Mouse (Mus musculus): Measurements from ENCODE around the gene Atp13a2. TPM values are rescaled to one million over a fixed set of nuclear protein-coding genes. Genes with fewer than 3 reads are reported as not detected.
A peak's percentile ranks its signal among the peaks of the same experiment; 100 is the strongest.

Atp13a2 gene
- polyA plus RNA-seq, 1 experiment from 2014 or later: 45.3 TPM

DNA sequence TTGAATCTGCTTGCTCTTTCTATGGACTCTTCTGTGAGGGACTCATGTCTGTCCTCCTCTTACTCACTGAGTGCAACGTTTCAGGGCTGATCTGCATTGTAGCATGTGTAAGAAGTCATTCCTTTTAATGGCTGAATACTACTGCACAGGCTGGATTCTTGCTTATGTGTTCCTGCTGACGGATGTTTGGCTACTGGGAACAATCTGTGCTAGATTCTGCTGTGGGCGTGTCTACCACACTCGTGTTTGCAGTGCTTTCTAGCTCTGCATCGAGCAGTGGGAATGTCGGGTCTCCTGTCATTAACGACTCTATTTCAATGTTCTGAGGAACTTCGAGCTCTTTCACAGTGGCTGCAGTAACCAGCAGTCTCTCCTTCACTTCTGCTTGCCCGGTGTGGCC is 37.4 kb downstream of the Atp13a2 start:
- WGBS: 68% methylated on average over 9 of the region's 9 CpGs
- Histone ChIP-seq H3K27me3 (no peaks in the 10 kb centered on the region), H3K4me2 (no peak overlapping the region), H3K9me3 (replicated peaks) (no peaks in the 10 kb centered on the region), H3K4me3 (replicated peaks) (no peak overlapping the region), H3K27ac (0 out of 2 replicates have a peak overlapping the region, but pooled peaks have one; percentile 20), H3K9ac (no peak overlapping the region), H3K36me3 (peaks cover 78% of the 10 kb centered on the region), H3K4me1 (peaks cover 33% of the 10 kb centered on the region)
- ATAC-seq (replicated peaks; ENCODE audit: low FRiP score): no peak

DNA sequence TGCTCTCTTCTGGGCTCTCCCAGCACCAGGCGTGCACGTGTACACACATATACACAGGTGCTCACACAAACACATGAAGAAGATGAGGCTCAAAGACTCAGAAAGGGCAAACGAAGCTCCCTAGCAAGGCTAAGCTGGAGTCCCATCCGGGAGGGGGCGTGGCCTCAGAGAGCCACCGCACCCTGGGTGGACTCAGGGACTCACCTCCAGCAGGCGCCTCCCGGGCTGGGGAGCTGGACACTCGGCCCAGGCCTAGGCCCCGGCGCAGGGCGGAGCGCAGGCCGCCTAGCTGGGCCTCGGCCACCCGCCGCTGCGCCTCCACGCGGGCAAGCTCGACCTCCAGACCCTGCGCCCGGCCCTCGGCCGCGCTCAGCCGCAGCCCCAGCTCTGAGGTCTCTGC is 38.3 kb downstream of the Atp13a2 start:
- H3K4me1 ChIP-seq: peaks cover 28% of the 10 kb centered on the region
- H3K9me3 ChIP-seq (replicated peaks): no peaks in the 10 kb centered on the region
- H3K9ac ChIP-seq: no peak overlapping the region
- no peak for ATAC-seq (replicated peaks; ENCODE audit: low FRiP score)
- WGBS: 83% methylated on average over 27 of the region's 27 CpGs
- H3K36me3 ChIP-seq: peaks cover 78% of the 10 kb centered on the region
- H3K27ac ChIP-seq: no peak overlapping the region
- no peak overlapping the region for H3K4me2 ChIP-seq
- no peak overlapping the region for H3K4me3 ChIP-seq (replicated peaks)
- no peaks in the 10 kb centered on the region for H3K27me3 ChIP-seq

DNA sequence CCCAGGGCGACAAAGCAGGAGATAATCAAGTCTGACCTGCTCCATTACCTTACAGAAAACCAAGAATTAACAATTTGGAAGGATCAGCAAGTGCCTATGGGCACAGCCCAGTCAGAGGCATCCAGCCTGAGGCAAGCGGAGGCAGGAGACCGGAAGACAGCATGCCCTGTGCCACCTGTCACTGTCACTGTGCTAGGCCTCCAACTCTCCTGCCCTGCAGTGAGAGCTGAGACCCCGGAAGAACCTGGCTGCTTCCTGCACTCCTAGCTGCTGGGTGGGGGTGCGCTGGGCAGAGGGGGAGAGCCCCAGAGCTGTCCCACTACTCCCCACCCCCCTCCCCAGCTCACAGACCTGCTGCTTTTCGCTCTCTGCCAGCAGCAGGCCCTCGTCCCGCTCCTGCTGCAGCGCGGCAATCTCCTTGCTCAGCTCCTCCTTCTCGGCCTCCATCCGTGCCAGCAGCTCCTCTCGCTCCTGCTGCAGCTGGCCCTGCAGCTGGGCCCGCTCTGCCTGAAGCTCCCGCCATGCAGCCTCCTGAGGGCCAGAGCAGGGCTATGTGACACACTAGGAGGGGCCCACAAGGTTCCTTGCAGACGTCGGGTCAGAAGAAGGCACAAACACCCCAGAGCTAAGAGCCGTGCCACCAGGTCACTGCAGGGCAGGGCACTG is 44.0 kb downstream of the Atp13a2 start:
- Histone ChIP-seq H3K4me3 (replicated peaks) (no peak overlapping the region), H3K4me2 (no peak overlapping the region), H3K9ac (no peak overlapping the region), H3K36me3 (peaks cover 92% of the 10 kb centered on the region), H3K4me1 (0 out of 2 replicates have a peak, but pooled peaks cover 8% of the 10 kb centered on the region), H3K27ac (no peak overlapping the region), H3K9me3 (replicated peaks) (no peaks in the 10 kb centered on the region), H3K27me3 (no peaks in the 10 kb centered on the region)
- WGBS: 90% methylated on average over 18 of the region's 18 CpGs
- ATAC-seq (replicated peaks; ENCODE audit: low FRiP score): no peak

DNA sequence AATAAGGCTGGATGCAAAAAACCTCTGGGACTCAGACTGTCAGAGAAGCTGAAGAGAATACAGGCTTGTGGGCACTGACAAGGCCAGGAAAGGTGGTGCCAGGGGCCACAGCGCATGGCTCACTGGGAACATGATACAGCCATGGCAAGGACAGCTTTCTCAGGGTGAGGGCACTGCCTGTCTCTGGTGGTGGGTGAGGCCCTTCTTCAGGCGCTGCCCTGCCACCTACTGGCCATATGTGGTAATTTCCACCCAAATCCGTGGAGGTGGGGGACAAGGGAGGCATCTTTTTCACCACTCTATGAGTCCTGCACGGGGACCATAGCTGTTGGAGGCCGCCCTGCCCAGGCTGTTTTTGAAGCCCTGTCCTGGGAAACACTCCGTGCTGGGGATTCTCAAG is 45.1 kb downstream of the Atp13a2 start:
- 0 out of 2 replicates have a peak, but pooled peaks have one; percentile 15 for ATAC-seq (replicated peaks; ENCODE audit: low FRiP score)
- WGBS: 16% methylated on average over 6 of the region's 6 CpGs
- H3K36me3 ChIP-seq: peaks cover 92% of the 10 kb centered on the region

DNA sequence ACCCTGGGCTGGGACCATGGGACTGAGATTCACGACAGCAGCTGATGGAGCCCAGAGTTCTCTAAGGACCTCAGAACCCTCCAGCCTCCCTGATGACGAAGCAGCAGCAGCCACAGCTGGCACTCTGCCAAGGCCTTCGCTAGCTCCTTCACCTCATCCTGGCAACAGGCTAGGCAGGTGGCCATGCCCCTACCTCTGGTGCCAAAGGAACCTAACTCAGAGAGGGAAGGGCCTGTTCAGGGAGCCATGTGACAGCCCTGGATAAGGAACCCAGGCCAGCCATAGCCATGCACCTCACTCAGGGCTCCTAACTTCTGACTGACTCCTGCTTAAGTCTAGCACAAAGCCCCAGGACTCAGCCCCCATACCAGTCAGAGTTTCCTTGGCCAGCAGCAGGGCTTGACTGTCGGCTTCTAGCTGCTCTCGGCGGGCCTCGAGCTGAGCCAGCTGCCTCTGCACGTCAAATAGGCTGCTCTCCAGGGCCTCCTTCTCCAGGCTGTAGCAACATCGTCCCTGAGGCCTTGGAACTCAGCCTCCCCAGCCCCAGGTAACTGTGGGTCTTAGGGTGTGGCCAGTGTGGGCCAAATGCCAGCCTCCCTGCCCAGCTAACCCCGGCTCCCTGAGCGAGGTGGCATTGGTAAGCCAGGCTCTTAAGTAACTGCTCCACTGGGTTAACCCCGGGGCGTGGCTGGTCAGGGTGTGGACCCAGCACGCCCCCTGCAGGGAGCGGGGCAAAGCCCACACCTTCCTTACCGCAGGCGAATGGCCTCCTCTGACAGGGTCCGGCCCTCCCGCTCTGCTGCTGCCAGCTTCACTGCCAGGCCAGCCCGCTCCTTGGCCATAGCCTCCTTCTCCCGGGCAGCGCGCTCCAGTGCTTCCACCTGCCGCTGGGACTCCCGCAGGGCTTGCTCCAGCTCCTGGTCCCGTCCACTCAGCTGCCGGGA is 47.2 kb downstream of the Atp13a2 start:
- H3K27ac ChIP-seq: 0 out of 2 replicates have a peak overlapping the region, but pooled peaks have one; percentile 11
- WGBS: 70% methylated on average over 27 of the region's 27 CpGs
- no peaks in the 10 kb centered on the region for H3K9me3 ChIP-seq (replicated peaks)
- H3K4me3 ChIP-seq (replicated peaks): no peak overlapping the region
- ATAC-seq (replicated peaks; ENCODE audit: low FRiP score): 0 out of 2 replicates have a peak, but pooled peaks have one; percentile 31
- no peak overlapping the region for H3K9ac ChIP-seq
- no peak overlapping the region for H3K4me2 ChIP-seq
- peaks cover 91% of the 10 kb centered on the region for H3K36me3 ChIP-seq
- no peaks in the 10 kb centered on the region for H3K27me3 ChIP-seq
- 0 out of 2 replicates have a peak, but pooled peaks cover 8% of the 10 kb centered on the region for H3K4me1 ChIP-seq

More for the DNA sequence above, 45.1 kb downstream of the Atp13a2 start:
- H3K27me3 ChIP-seq: no peaks in the 10 kb centered on the region
- H3K9ac ChIP-seq: no peak overlapping the region
- no peak overlapping the region for H3K4me3 ChIP-seq (replicated peaks)
- H3K27ac ChIP-seq: no peak overlapping the region
- H3K4me2 ChIP-seq: no peak overlapping the region
- H3K9me3 ChIP-seq (replicated peaks): no peaks in the 10 kb centered on the region
- 0 out of 2 replicates have a peak, but pooled peaks cover 8% of the 10 kb centered on the region for H3K4me1 ChIP-seq

GRCm38 (mm10) chr4:141041117-141041516 is 54.4 kb downstream of the Atp13a2 start:
- no peaks in the 10 kb centered on the region for H3K27me3 ChIP-seq
- H3K27ac ChIP-seq: 0 out of 2 replicates have a peak overlapping the region, but pooled peaks have one; percentile 56
- peaks cover 16% of the 10 kb centered on the region for H3K4me1 ChIP-seq
- 46% methylated on average over 12 of the region's 12 CpGs for WGBS
- 0 out of 2 replicates have a peak, but pooled peaks have one; percentile 30 for ATAC-seq (replicated peaks; ENCODE audit: low FRiP score)
- peak overlapping the region; percentile 31; the same call in 1 of the 2 replicates for H3K4me2 ChIP-seq
- H3K36me3 ChIP-seq: peaks cover 83% of the 10 kb centered on the region
- H3K9ac ChIP-seq: no peak overlapping the region
- no peaks in the 10 kb centered on the region for H3K9me3 ChIP-seq (replicated peaks)
- no peak overlapping the region for H3K4me3 ChIP-seq (replicated peaks)

GRCm38 (mm10) chr4:141044816-141045215 is 58.1 kb downstream of the Atp13a2 start:
- Histone ChIP-seq H3K36me3 (peaks cover 60% of the 10 kb centered on the region), H3K4me1 (peaks cover 52% of the 10 kb centered on the region), H3K9me3 (replicated peaks) (no peaks in the 10 kb centered on the region), H3K9ac (no peak overlapping the region), H3K4me2 (no peak overlapping the region), H3K27ac (peak overlapping the region; percentile 70), H3K4me3 (replicated peaks) (no peak overlapping the region), H3K27me3 (no peaks in the 10 kb centered on the region)
- ATAC-seq (replicated peaks; ENCODE audit: low FRiP score): 0 out of 2 replicates have a peak, but pooled peaks have one; percentile 7
- WGBS: 10% methylated on average over 8 of the region's 8 CpGs

GRCm38 (mm10) chr4:141048810-141049475 is 62.3 kb downstream of the Atp13a2 start:
- Histone ChIP-seq H3K9ac (no peak overlapping the region), H3K36me3 (peaks cover 21% of the 10 kb centered on the region), H3K9me3 (replicated peaks) (no peaks in the 10 kb centered on the region), H3K27me3 (no peaks in the 10 kb centered on the region), H3K4me1 (peaks cover 81% of the 10 kb centered on the region), H3K27ac (peak overlapping the region; percentile 45), H3K4me2 (peak overlapping the region; percentile 21; the same call in 1 of the 2 replicates), H3K4me3 (replicated peaks) (no peak overlapping the region)
- no peak for ATAC-seq (replicated peaks; ENCODE audit: low FRiP score)
- WGBS: 64% methylated on average over 17 of the region's 17 CpGs

DNA sequence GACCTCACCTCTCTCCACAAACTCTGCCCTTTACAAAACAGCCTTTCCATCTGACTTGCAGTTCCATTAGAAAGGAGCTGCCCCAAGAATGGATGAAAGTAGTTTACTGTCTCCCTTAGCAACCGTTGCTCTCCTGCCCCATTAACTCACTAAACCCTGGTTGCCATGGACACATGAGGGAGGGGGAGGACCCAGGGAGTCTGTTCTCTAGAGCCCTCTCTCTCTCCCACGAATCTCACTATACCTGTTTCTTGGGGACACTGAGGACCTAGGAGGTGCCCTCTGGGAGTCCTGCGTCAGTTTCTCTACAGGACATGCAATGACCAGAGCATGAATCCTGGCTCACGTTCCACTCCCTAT is 62.8 kb downstream of the Atp13a2 start:
- no peaks in the 10 kb centered on the region for H3K27me3 ChIP-seq
- H3K4me3 ChIP-seq (replicated peaks): no peak overlapping the region
- H3K9me3 ChIP-seq (replicated peaks): no peaks in the 10 kb centered on the region
- peak overlapping the region; percentile 21; the same call in 1 of the 2 replicates for H3K4me2 ChIP-seq
- no peak overlapping the region for H3K9ac ChIP-seq
- 30% methylated on average over 4 of the region's 4 CpGs for WGBS
- 0 out of 2 replicates have a peak, but pooled peaks have one; percentile 10 for ATAC-seq (replicated peaks; ENCODE audit: low FRiP score)
- peaks cover 84% of the 10 kb centered on the region for H3K4me1 ChIP-seq
- peak overlapping the region; percentile 45 for H3K27ac ChIP-seq
- H3K36me3 ChIP-seq: peaks cover 21% of the 10 kb centered on the region

DNA sequence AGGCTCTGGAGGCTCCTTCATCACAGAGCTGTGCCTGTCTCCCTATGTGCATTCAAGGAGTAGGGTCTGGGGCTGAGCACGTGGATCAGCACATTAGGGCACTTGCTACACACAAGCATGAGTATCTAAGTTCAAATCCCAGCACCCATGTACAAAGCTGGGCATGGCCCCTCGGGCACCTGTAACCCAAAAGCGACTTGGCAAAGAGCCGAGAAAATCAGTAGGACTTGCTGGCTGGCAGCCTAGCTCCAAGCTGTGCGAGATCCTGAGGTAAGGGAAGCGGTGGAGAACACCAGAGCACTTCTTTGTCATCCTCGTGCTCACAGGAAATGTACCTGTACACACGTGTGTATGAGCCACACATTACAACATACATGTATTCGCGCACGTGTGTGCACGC is 65.8 kb downstream of the Atp13a2 start:
- peak overlapping the region; percentile 29; the same call in 1 of the 2 replicates for H3K9ac ChIP-seq
- H3K36me3 ChIP-seq: peaks cover 29% of the 10 kb centered on the region
- 88% methylated on average over 12 of the region's 12 CpGs for WGBS
- no peaks in the 10 kb centered on the region for H3K9me3 ChIP-seq (replicated peaks)
- H3K27ac ChIP-seq: peak overlapping the region; percentile 96
- no peak for ATAC-seq (replicated peaks; ENCODE audit: low FRiP score)
- peak overlapping the region; percentile 30 for H3K4me3 ChIP-seq (replicated peaks)
- no peaks in the 10 kb centered on the region for H3K27me3 ChIP-seq
- H3K4me2 ChIP-seq: peak overlapping the region; percentile 50
- peaks cover 70% of the 10 kb centered on the region for H3K4me1 ChIP-seq

DNA sequence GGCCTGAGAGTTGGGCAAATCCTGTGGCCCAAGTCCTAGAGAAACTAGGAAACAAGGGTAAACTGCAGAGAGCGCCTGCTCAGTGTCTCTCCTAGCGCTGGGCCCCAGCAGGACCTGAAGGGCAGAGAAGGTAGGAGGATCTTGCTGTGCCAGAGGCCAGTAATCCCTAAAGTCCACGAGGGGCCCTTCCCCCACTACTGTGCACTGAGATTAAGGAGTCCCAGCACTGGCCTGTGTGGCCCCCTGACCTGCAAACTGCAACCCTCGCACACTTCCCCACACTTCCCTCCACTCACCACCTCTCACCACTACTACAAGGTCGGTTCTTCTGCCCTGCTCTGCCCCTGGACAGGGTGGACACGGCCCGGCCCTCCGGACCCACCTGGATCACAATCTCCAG is 66.5 kb downstream of the Atp13a2 start:
- Histone ChIP-seq H3K4me1 (peaks cover 66% of the 10 kb centered on the region), H3K4me2 (peak overlapping the region; percentile 50), H3K36me3 (peaks cover 34% of the 10 kb centered on the region), H3K27ac (peak overlapping the region; percentile 96), H3K4me3 (replicated peaks) (peak overlapping the region; percentile 30), H3K9ac (peak overlapping the region; percentile 29; the same call in 1 of the 2 replicates), H3K27me3 (no peaks in the 10 kb centered on the region), H3K9me3 (replicated peaks) (no peaks in the 10 kb centered on the region)
- 34% methylated on average over 8 of the region's 8 CpGs for whole genome bisulfite sequencing
- no peak; the same call in 1 of the 2 replicates for ATAC-seq (replicated peaks; ENCODE audit: low FRiP score)

Data from kidney, embryonic 15.5 days (tissue).